Mouse (Mus musculus) heart, embryonic 15.5 days (tissue): ENCODE measurements around the gene Gkap1. TPM values are rescaled to one million over a fixed set of nuclear protein-coding genes. Genes with fewer than 3 reads are reported as not detected.

Source experiments
- ATAC-seq: fragments of 200-750 bp; cut with Nextera tagmentation; replicated peaks from 2 replicates; pipeline ENCODE4 v1.8.0; 2017; ENCODE audit warnings: low read depth, moderate TSS enrichment; ENCODE audit not compliant: insufficient number of reproducible peaks, insufficient read depth, low FRiP score
- H3K27ac ChIP-seq: fragments of 300-500 bp; sonication (generic); 2 replicates; pipeline ENCODE4 v1.5.1; 2015; ENCODE audit warnings: mild to moderate bottlenecking, inconsistent platforms
- H3K27me3 ChIP-seq: fragments of 300-500 bp; sonication (generic); 2 replicates; pipeline ENCODE4 v1.6.1; 2015; ENCODE audit warnings: inconsistent platforms
- H3K36me3 ChIP-seq: fragments of 300-500 bp; sonication (generic); 2 replicates; pipeline ENCODE4 v1.6.1; 2015; ENCODE audit warnings: mild to moderate bottlenecking, inconsistent platforms
- H3K4me1 ChIP-seq: fragments of 300-500 bp; sonication (generic); replicated peaks from 2 replicates; pipeline ENCODE4 v1.6.1; 2015; ENCODE audit warnings: inconsistent platforms
- H3K4me2 ChIP-seq: fragments of 300-500 bp; sonication (generic); 2 replicates; pipeline ENCODE4 v1.6.1; 2015; ENCODE audit warnings: inconsistent platforms, mild to moderate bottlenecking, moderate library complexity
- H3K4me3 ChIP-seq: fragments of 300-500 bp; sonication (generic); 2 replicates; pipeline ENCODE4 v1.5.1; 2015; ENCODE audit warnings: mild to moderate bottlenecking, inconsistent platforms
- H3K9ac ChIP-seq: fragments of 300-500 bp; sonication (generic); 2 replicates; pipeline ENCODE4 v1.6.1; 2015; ENCODE audit warnings: mild to moderate bottlenecking, inconsistent platforms
- H3K9me3 ChIP-seq: fragments of 300-500 bp; sonication (generic); replicated peaks from 2 replicates; pipeline ENCODE4 v1.6.1; 2016; ENCODE audit warnings: inconsistent platforms
- WGBS: fragments of 180-500 bp; shearing (Covaris S2); methylation state at CpG from one replicate; pipeline ENCODE4 v1.1.7; 2015; ENCODE audit warnings: mixed read lengths; 5-methylcytosine and 5-hydroxymethylcytosine counted together
- polyA plus RNA-seq: library from polyadenylated mRNA; unstranded; fragments of >200 nt; fragmentation: Nextera tagmentation; extraction: Ambion mirVana; gene quantifications from 2 replicates; pipeline ENCODE4 v1.2.1, GENCODE M21; 2015

Gene Gkap1
- polyA plus RNA-seq, 1 experiment from 2014 or later: 27.4 TPM

- 35% methylated on average over 5 of the region's 5 CpGs for WGBS
- H3K27ac ChIP-seq: no peak overlapping the region
- no peak for ATAC-seq
Observed at GRCm38 (mm10) chr13:58292811-58293210, 17.3 kb upstream of the Gkap1 start.

GRCm38 (mm10) chr13:58289308-58289707 is 13.8 kb upstream of the Gkap1 start:
- no peaks in the 10 kb centered on the region for H3K36me3 ChIP-seq
- no peak overlapping the region for H3K9ac ChIP-seq
- H3K9me3 ChIP-seq: no peaks in the 10 kb centered on the region
- 65% methylated on average over 1 of the region's 1 CpGs for WGBS
- no peak overlapping the region for H3K27ac ChIP-seq
- H3K27me3 ChIP-seq: peaks cover 12% of the 10 kb centered on the region; the same call in 1 of the 2 replicates
- no peak overlapping the region for H3K4me3 ChIP-seq
- no peak for ATAC-seq
- 0 out of 2 replicates have a peak, but pooled peaks cover 2% of the 10 kb centered on the region for H3K4me1 ChIP-seq
- no peak overlapping the region for H3K4me2 ChIP-seq

More at GRCm38 (mm10) chr13:58292811-58293210, 17.3 kb upstream of the Gkap1 start:
- Histone ChIP-seq H3K9me3 (no peaks in the 10 kb centered on the region), H3K4me3 (no peak overlapping the region), H3K9ac (no peak overlapping the region), H3K4me2 (no peak overlapping the region), H3K27me3 (peaks cover 6% of the 10 kb centered on the region; the same call in 1 of the 2 replicates), H3K36me3 (no peaks in the 10 kb centered on the region), H3K4me1 (no peaks in the 10 kb centered on the region)

GRCm38 (mm10) chr13:58287822-58288221 is 12.3 kb upstream of the Gkap1 start:
- Histone ChIP-seq H3K4me2 (no peak overlapping the region), H3K27ac (no peak overlapping the region), H3K9me3 (no peaks in the 10 kb centered on the region), H3K36me3 (no peaks in the 10 kb centered on the region), H3K9ac (no peak overlapping the region), H3K27me3 (peaks cover 10% of the 10 kb centered on the region; the same call in 1 of the 2 replicates), H3K4me3 (no peak overlapping the region), H3K4me1 (0 out of 2 replicates have a peak, but pooled peaks cover 2% of the 10 kb centered on the region)
- no peak for ATAC-seq
- 17% methylated on average over 13 of the region's 13 CpGs for WGBS

- H3K27ac ChIP-seq: no peak overlapping the region
- ATAC-seq: no peak
- 70% methylated on average over 4 of the region's 4 CpGs for WGBS
- H3K36me3 ChIP-seq: no peaks in the 10 kb centered on the region
- H3K9me3 ChIP-seq: no peaks in the 10 kb centered on the region
- H3K4me1 ChIP-seq: 0 out of 2 replicates have a peak, but pooled peaks cover 2% of the 10 kb centered on the region
- H3K4me3 ChIP-seq: no peak overlapping the region
- H3K27me3 ChIP-seq: 0 out of 2 replicates have a peak, but pooled peaks cover 6% of the 10 kb centered on the region
- H3K9ac ChIP-seq: no peak overlapping the region
- H3K4me2 ChIP-seq: no peak overlapping the region
Observed at GRCm38 (mm10) chr13:58283466-58283865, 8.0 kb upstream of the Gkap1 start.

GRCm38 (mm10) chr13:58281936-58282335 is 6.4 kb upstream of the Gkap1 start:
- no peak overlapping the region for H3K27ac ChIP-seq
- H3K4me3 ChIP-seq: no peak overlapping the region
- 68% methylated on average over 4 of the region's 4 CpGs for WGBS
- no peak overlapping the region for H3K4me2 ChIP-seq
- no peaks in the 10 kb centered on the region for H3K36me3 ChIP-seq
- H3K27me3 ChIP-seq: 0 out of 2 replicates have a peak, but pooled peaks cover 6% of the 10 kb centered on the region
- no peak overlapping the region for H3K9ac ChIP-seq
- no peaks in the 10 kb centered on the region for H3K4me1 ChIP-seq
- ATAC-seq: no peak
- no peaks in the 10 kb centered on the region for H3K9me3 ChIP-seq

- Histone ChIP-seq H3K4me2 (no peak overlapping the region), H3K27ac (no peak overlapping the region), H3K9ac (no peak overlapping the region), H3K4me3 (no peak overlapping the region), H3K4me1 (no peaks in the 10 kb centered on the region), H3K36me3 (no peaks in the 10 kb centered on the region), H3K9me3 (no peaks in the 10 kb centered on the region), H3K27me3 (0 out of 2 replicates have a peak, but pooled peaks cover 11% of the 10 kb centered on the region)
- ATAC-seq: no peak
- WGBS: 83% methylated on average over 3 of the region's 3 CpGs
Observed at GRCm38 (mm10) chr13:58280528-58280927, 5.0 kb upstream of the Gkap1 start.

GRCm38 (mm10) chr13:58276256-58276655 is 757 bp upstream of the Gkap1 start:
- H3K36me3 ChIP-seq: no peaks in the 10 kb centered on the region
- WGBS: 76% methylated on average over 10 of the region's 10 CpGs
- ATAC-seq: no peak
- H3K4me3 ChIP-seq: no peak overlapping the region
- H3K4me2 ChIP-seq: no peak overlapping the region
- H3K27me3 ChIP-seq: 0 out of 2 replicates have a peak, but pooled peaks cover 7% of the 10 kb centered on the region
- peaks cover 18% of the 10 kb centered on the region for H3K4me1 ChIP-seq
- H3K27ac ChIP-seq: no peak overlapping the region
- no peaks in the 10 kb centered on the region for H3K9me3 ChIP-seq
- H3K9ac ChIP-seq: no peak overlapping the region

GRCm38 (mm10) chr13:58275076-58275475 is 423 bp downstream of the Gkap1 start:
- Histone ChIP-seq H3K36me3 (no peaks in the 10 kb centered on the region), H3K4me1 (peaks cover 20% of the 10 kb centered on the region), H3K27ac (peak overlapping the region; percentile 80; the same call in 1 of the 2 replicates), H3K4me3 (peak overlapping the region; percentile 98), H3K27me3 (0 out of 2 replicates have a peak, but pooled peaks cover 7% of the 10 kb centered on the region), H3K9me3 (no peaks in the 10 kb centered on the region), H3K4me2 (peak overlapping the region; percentile 78), H3K9ac (peak overlapping the region; percentile 85; the same call in 1 of the 2 replicates)
- 24% methylated on average over 9 of the region's 9 CpGs for WGBS
- no peak for ATAC-seq

GRCm38 (mm10) chr13:58274259-58274991 is 1.1 kb downstream of the Gkap1 start:
- WGBS: under 1% methylated on average over 82 of the region's 84 CpGs
- H3K4me2 ChIP-seq: peak overlapping the region; percentile 78
- 0 out of 2 replicates have a peak, but pooled peaks cover 7% of the 10 kb centered on the region for H3K27me3 ChIP-seq
- no peaks in the 10 kb centered on the region for H3K9me3 ChIP-seq
- peak overlapping the region; percentile 80 for H3K27ac ChIP-seq
- peak; percentile 79 for ATAC-seq
- peaks cover 20% of the 10 kb centered on the region for H3K4me1 ChIP-seq
- peak overlapping the region; percentile 98 for H3K4me3 ChIP-seq
- H3K9ac ChIP-seq: peak overlapping the region; percentile 85
- H3K36me3 ChIP-seq: no peaks in the 10 kb centered on the region

GRCm38 (mm10) chr13:58273411-58274258 is 1.9 kb downstream of the Gkap1 start:
- Histone ChIP-seq H3K4me2 (peak overlapping the region; percentile 78), H3K9ac (peak overlapping the region; percentile 85), H3K9me3 (no peaks in the 10 kb centered on the region), H3K36me3 (no peaks in the 10 kb centered on the region), H3K4me3 (peak overlapping the region; percentile 98), H3K27me3 (0 out of 2 replicates have a peak, but pooled peaks cover 7% of the 10 kb centered on the region), H3K4me1 (peaks cover 20% of the 10 kb centered on the region), H3K27ac (peak overlapping the region; percentile 80)
- WGBS: under 1% methylated on average over 102 of the region's 115 CpGs
- peak; percentile 67 for ATAC-seq

- no peak overlapping the region for H3K27ac ChIP-seq
- no peaks in the 10 kb centered on the region for H3K27me3 ChIP-seq
- H3K36me3 ChIP-seq: peaks cover 4% of the 10 kb centered on the region; the same call in 1 of the 2 replicates
- H3K4me2 ChIP-seq: no peak overlapping the region
- H3K9ac ChIP-seq: no peak overlapping the region
- no peaks in the 10 kb centered on the region for H3K9me3 ChIP-seq
- no peak overlapping the region for H3K4me3 ChIP-seq
- 64% methylated on average over 3 of the region's 3 CpGs for WGBS
- ATAC-seq: no peak
- 0 out of 2 replicates have a peak, but pooled peaks cover 2% of the 10 kb centered on the region for H3K4me1 ChIP-seq
Observed at GRCm38 (mm10) chr13:58266864-58267263, 8.6 kb downstream of the Gkap1 start.
